Mouse (Mus musculus) liver, embryonic 15.5 days (tissue): ENCODE measurements around the gene Mtfr2. TPM values are rescaled to one million over a fixed set of nuclear protein-coding genes. Genes with fewer than 3 reads are reported as not detected.

ENCODE experiments used
- ATAC-seq: fragments of 200-750 bp; cut with Nextera tagmentation; 2 replicates; pipeline ENCODE4 v1.8.0; 2017; ENCODE audit warnings: moderate number of reproducible peaks, mild to moderate bottlenecking, moderate library complexity; ENCODE audit not compliant: insufficient read depth
- H3K27ac ChIP-seq: fragments of 300-500 bp; sonication (generic); replicated peaks from 2 replicates; pipeline ENCODE4 v1.5.1; 2015; ENCODE audit warnings: mild to moderate bottlenecking, inconsistent platforms
- H3K27me3 ChIP-seq: fragments of 300-500 bp; sonication (generic); 2 replicates; pipeline ENCODE4 v1.6.1; 2015; ENCODE audit warnings: mild to moderate bottlenecking, inconsistent platforms
- H3K36me3 ChIP-seq: fragments of 300-500 bp; sonication (generic); replicated peaks from 2 replicates; pipeline ENCODE4 v1.6.1; 2015; ENCODE audit warnings: moderate library complexity, mild to moderate bottlenecking, inconsistent platforms
- H3K4me1 ChIP-seq: fragments of 300-500 bp; sonication (generic); replicated peaks from 2 replicates; pipeline ENCODE4 v1.6.1; 2015; ENCODE audit warnings: inconsistent platforms
- H3K4me2 ChIP-seq: fragments of 300-500 bp; sonication (generic); 2 replicates; pipeline ENCODE4 v1.6.1; 2015; ENCODE audit warnings: moderate library complexity, mild to moderate bottlenecking, inconsistent platforms
- H3K4me3 ChIP-seq: fragments of 300-500 bp; sonication (generic); replicated peaks from 2 replicates; pipeline ENCODE4 v1.5.1; 2015; ENCODE audit warnings: mild to moderate bottlenecking, inconsistent platforms
- H3K9ac ChIP-seq: fragments of 300-500 bp; sonication (generic); 2 replicates; pipeline ENCODE4 v1.6.1; 2015; ENCODE audit warnings: moderate library complexity, mild to moderate bottlenecking, inconsistent platforms
- H3K9me3 ChIP-seq: fragments of 300-500 bp; sonication (generic); replicated peaks from 2 replicates; pipeline ENCODE4 v1.6.1; 2016; ENCODE audit warnings: inconsistent platforms
- WGBS: fragments of 180-500 bp; shearing (Covaris S2); methylation state at CpG from one replicate; pipeline ENCODE4 v1.1.7; 2015; ENCODE audit warnings: mixed read lengths; ENCODE audit not compliant: insufficient replicate concordance; 5-methylcytosine and 5-hydroxymethylcytosine counted together
- polyA plus RNA-seq: library from polyadenylated mRNA; unstranded; fragments of >200 nt; fragmentation: Nextera tagmentation; extraction: Ambion mirVana; gene quantifications from 2 replicates; pipeline ENCODE4 v1.2.1, GENCODE M21; 2015

The Mtfr2 gene
- polyA plus RNA-seq, 1 experiment from 2014 or later, result 2.3 TPM

- Histone ChIP-seq H3K9ac (no peak overlapping the region), H3K36me3 (no peaks in the 10 kb centered on the region), H3K4me1 (no peaks in the 10 kb centered on the region), H3K9me3 (no peaks in the 10 kb centered on the region), H3K27me3 (no peaks in the 10 kb centered on the region), H3K4me2 (no peak overlapping the region), H3K4me3 (no peak overlapping the region), H3K27ac (no peak overlapping the region)
- WGBS, result 50% methylated on average over 3 of the region's 3 CpGs
- no peak for ATAC-seq
Measured at GRCm38 (mm10) chr10:20380798-20381197, 33.2 kb downstream of the Mtfr2 start.

GRCm38 (mm10) chr10:20381352-20381751 is 33.8 kb downstream of the Mtfr2 start:
- no peak overlapping the region for H3K9ac ChIP-seq
- H3K27me3 ChIP-seq, result no peaks in the 10 kb centered on the region
- H3K9me3 ChIP-seq, result no peaks in the 10 kb centered on the region
- no peaks in the 10 kb centered on the region for H3K4me1 ChIP-seq
- no peak overlapping the region for H3K27ac ChIP-seq
- no peak overlapping the region for H3K4me3 ChIP-seq
- ATAC-seq, result no peak
- no peaks in the 10 kb centered on the region for H3K36me3 ChIP-seq
- 60% methylated on average over 3 of the region's 3 CpGs for WGBS
- no peak overlapping the region for H3K4me2 ChIP-seq

- no peaks in the 10 kb centered on the region for H3K9me3 ChIP-seq
- H3K4me3 ChIP-seq, result no peak overlapping the region
- no peaks in the 10 kb centered on the region for H3K4me1 ChIP-seq
- WGBS, result 64% methylated on average over 6 of the region's 6 CpGs
- H3K9ac ChIP-seq, result no peak overlapping the region
- no peaks in the 10 kb centered on the region for H3K27me3 ChIP-seq
- H3K36me3 ChIP-seq, result no peaks in the 10 kb centered on the region
- no peak overlapping the region for H3K4me2 ChIP-seq
- no peak overlapping the region for H3K27ac ChIP-seq
- no peak for ATAC-seq
Measured at GRCm38 (mm10) chr10:20382807-20383419, 35.3 kb downstream of the Mtfr2 start.

DNA sequence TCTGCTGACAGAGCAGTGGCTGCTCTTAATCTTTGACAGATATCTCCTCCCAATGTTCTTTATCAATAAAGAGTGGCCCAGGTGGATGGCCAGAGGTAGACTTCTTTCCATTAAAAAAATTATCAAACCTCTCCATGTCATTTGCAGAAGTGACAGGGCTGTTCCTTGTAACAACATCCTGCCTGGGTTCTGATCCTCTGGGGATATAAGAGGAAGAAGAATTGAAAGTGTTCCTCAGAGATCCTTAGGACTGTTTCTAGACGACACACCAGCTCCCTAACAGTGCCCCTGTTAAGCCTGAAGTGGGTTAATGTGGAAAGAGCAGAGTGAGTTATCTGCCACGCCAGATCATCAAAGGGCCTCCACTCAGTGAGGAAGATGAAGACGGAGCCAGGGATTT is 43.0 kb downstream of the Mtfr2 start:
- Histone ChIP-seq H3K4me3 (no peak overlapping the region), H3K4me1 (no peaks in the 10 kb centered on the region), H3K9ac (no peak overlapping the region), H3K27me3 (no peaks in the 10 kb centered on the region), H3K4me2 (no peak overlapping the region), H3K27ac (no peak overlapping the region), H3K36me3 (no peaks in the 10 kb centered on the region), H3K9me3 (no peaks in the 10 kb centered on the region)
- no peak for ATAC-seq
- WGBS, result 34% methylated on average over 3 of the region's 3 CpGs

GRCm38 (mm10) chr10:20394815-20395214 is 47.2 kb downstream of the Mtfr2 start:
- no peak for ATAC-seq
- no peak overlapping the region for H3K9ac ChIP-seq
- WGBS, result 67% methylated on average over 5 of the region's 5 CpGs
- no peaks in the 10 kb centered on the region for H3K27me3 ChIP-seq
- no peak overlapping the region for H3K4me3 ChIP-seq
- H3K9me3 ChIP-seq, result no peaks in the 10 kb centered on the region
- no peaks in the 10 kb centered on the region for H3K36me3 ChIP-seq
- H3K4me2 ChIP-seq, result no peak overlapping the region
- H3K27ac ChIP-seq, result no peak overlapping the region
- H3K4me1 ChIP-seq, result no peaks in the 10 kb centered on the region

DNA sequence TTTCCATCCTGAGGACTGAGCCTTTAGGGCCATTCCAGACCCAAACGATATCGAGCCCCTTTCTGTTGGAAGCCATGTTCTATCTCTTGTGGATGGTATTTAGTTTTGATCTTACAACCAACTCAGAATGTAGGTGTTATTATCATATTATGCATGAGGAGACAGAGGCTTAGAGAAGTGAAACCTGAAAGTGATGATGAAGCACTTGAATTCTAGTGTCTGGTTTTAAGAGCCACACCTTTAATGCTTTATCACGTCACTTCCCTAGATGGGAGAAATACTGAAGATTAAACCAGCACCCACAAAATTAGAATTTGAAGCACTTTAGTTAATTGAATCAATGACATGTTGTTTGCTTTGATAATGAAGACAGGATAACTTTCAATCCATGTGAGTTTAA is 48.2 kb downstream of the Mtfr2 start:
- H3K4me3 ChIP-seq, result no peak overlapping the region
- ATAC-seq, result no peak
- no peaks in the 10 kb centered on the region for H3K27me3 ChIP-seq
- H3K9ac ChIP-seq, result no peak overlapping the region
- no peak overlapping the region for H3K4me2 ChIP-seq
- no peaks in the 10 kb centered on the region for H3K36me3 ChIP-seq
- H3K9me3 ChIP-seq, result no peaks in the 10 kb centered on the region
- H3K27ac ChIP-seq, result no peak overlapping the region
- WGBS, result 75% methylated on average over 3 of the region's 3 CpGs
- no peaks in the 10 kb centered on the region for H3K4me1 ChIP-seq

- Histone ChIP-seq H3K27me3 (no peaks in the 10 kb centered on the region), H3K9ac (no peak overlapping the region), H3K36me3 (no peaks in the 10 kb centered on the region), H3K4me2 (peak overlapping the region; percentile 15; the same call in 1 of the 2 replicates), H3K9me3 (no peaks in the 10 kb centered on the region), H3K4me3 (no peak overlapping the region), H3K4me1 (no peaks in the 10 kb centered on the region), H3K27ac (no peak overlapping the region)
- WGBS, result 24% methylated on average over 6 of the region's 6 CpGs
- ATAC-seq, result no peak
Measured at GRCm38 (mm10) chr10:20398224-20398623, 50.7 kb downstream of the Mtfr2 start.

GRCm38 (mm10) chr10:20398641-20399390 is 51.2 kb downstream of the Mtfr2 start:
- Histone ChIP-seq H3K36me3 (no peaks in the 10 kb centered on the region), H3K9ac (no peak overlapping the region), H3K9me3 (no peaks in the 10 kb centered on the region), H3K27me3 (no peaks in the 10 kb centered on the region), H3K4me1 (no peaks in the 10 kb centered on the region), H3K27ac (no peak overlapping the region), H3K4me2 (peak overlapping the region; percentile 15; the same call in 1 of the 2 replicates), H3K4me3 (no peak overlapping the region)
- WGBS, result 57% methylated on average over 12 of the region's 12 CpGs
- no peak for ATAC-seq

- no peaks in the 10 kb centered on the region for H3K27me3 ChIP-seq
- no peak overlapping the region for H3K27ac ChIP-seq
- no peaks in the 10 kb centered on the region for H3K36me3 ChIP-seq
- H3K4me3 ChIP-seq, result no peak overlapping the region
- H3K9ac ChIP-seq, result no peak overlapping the region
- 66% methylated on average over 15 of the region's 15 CpGs for WGBS
- H3K4me2 ChIP-seq, result no peak overlapping the region
- H3K9me3 ChIP-seq, result no peaks in the 10 kb centered on the region
- no peaks in the 10 kb centered on the region for H3K4me1 ChIP-seq
- no peak for ATAC-seq
Measured at GRCm38 (mm10) chr10:20400406-20400805, 52.8 kb downstream of the Mtfr2 start.

GRCm38 (mm10) chr10:20402941-20403340 is 55.4 kb downstream of the Mtfr2 start:
- 63% methylated on average over 5 of the region's 5 CpGs for WGBS
- no peaks in the 10 kb centered on the region for H3K27me3 ChIP-seq
- H3K9me3 ChIP-seq, result no peaks in the 10 kb centered on the region
- no peak overlapping the region for H3K27ac ChIP-seq
- H3K36me3 ChIP-seq, result no peaks in the 10 kb centered on the region
- no peak overlapping the region for H3K4me2 ChIP-seq
- H3K9ac ChIP-seq, result no peak overlapping the region
- H3K4me3 ChIP-seq, result no peak overlapping the region
- no peaks in the 10 kb centered on the region for H3K4me1 ChIP-seq
- no peak for ATAC-seq

- Histone ChIP-seq H3K9ac (no peak overlapping the region), H3K36me3 (no peaks in the 10 kb centered on the region), H3K27ac (no peak overlapping the region), H3K4me2 (no peak overlapping the region), H3K27me3 (no peaks in the 10 kb centered on the region), H3K9me3 (no peaks in the 10 kb centered on the region), H3K4me3 (no peak overlapping the region), H3K4me1 (no peaks in the 10 kb centered on the region)
- ATAC-seq, result no peak
- 66% methylated on average over 2 of the region's 2 CpGs for WGBS
Measured at GRCm38 (mm10) chr10:20405471-20405870, 57.9 kb downstream of the Mtfr2 start.
